Comparison of ENCODE assay signal across 18 mouse cellular contexts in genomic region chr5:88840080-88840798, GRCm38 (mm10). TPM values are rescaled to one million over a fixed set of nuclear protein-coding genes. Genes with fewer than 3 reads are reported as not detected.
"Had no signal": no experiment of that assay in that cellular context is flagged by ENCODE, and none has a peak within 500 bp of the region (broad histone marks: within the 10 kb centered on the region; RNA-seq: fewer than 3 reads in every experiment).

No protein-coding gene starts in this region.

- ATAC-seq: liver, postnatal 0 days; lung, postnatal 0 days; midbrain, embryonic 13.5 days; midbrain, embryonic 15.5 days had no signal

- H3K4me3 ChIP-seq: lung, embryonic 15.5 days; megakaryocyte, embryonic 14.5 days; midbrain, embryonic 13.5 days; midbrain, embryonic 15.5 days; neural tube, embryonic 12.5 days had no signal

- H3K4me1 ChIP-seq: lung, embryonic 15.5 days; megakaryocyte, embryonic 14.5 days; midbrain, embryonic 13.5 days; midbrain, embryonic 15.5 days; neural tube, embryonic 12.5 days had no signal

- H3K36me3 ChIP-seq: lung, embryonic 15.5 days; midbrain, embryonic 13.5 days; midbrain, embryonic 15.5 days; neural tube, embryonic 12.5 days had no signal

- H3K4me2 ChIP-seq: lung, embryonic 15.5 days; midbrain, embryonic 11.5 days; midbrain, embryonic 13.5 days; midbrain, embryonic 15.5 days; neural tube, embryonic 12.5 days had no signal

- H3K27ac ChIP-seq: lung, embryonic 15.5 days; macrophage; midbrain, embryonic 13.5 days; midbrain, embryonic 15.5 days; neural tube, embryonic 12.5 days had no signal

- H3K27me3 ChIP-seq: lung, embryonic 15.5 days; megakaryocyte, embryonic 14.5 days; midbrain, embryonic 13.5 days; midbrain, embryonic 15.5 days; neural tube, embryonic 12.5 days had no signal

- H3K9me3 ChIP-seq: lung, embryonic 15.5 days; megakaryocyte, embryonic 14.5 days; midbrain, embryonic 13.5 days; midbrain, embryonic 15.5 days; neural tube, embryonic 12.5 days had no signal

- H3K9ac ChIP-seq: liver, postnatal 0 days; lung, embryonic 15.5 days; midbrain, embryonic 13.5 days; midbrain, embryonic 15.5 days; neural tube, embryonic 12.5 days had no signal

- DNase-seq: liver, postnatal 0 days; lung, adult 2 months; lung, postnatal 14 days; lung, postnatal 36 days; right cerebral cortex, postnatal 14 days; spleen, adult 18-20 months; thymus, adult 18-20 months; thymus, postnatal 14 days; thymus, postnatal 36 days had no signal

RNA-seq across cellular contexts. Expression of gene Slc4a4, which starts 46.4 kb away (rescaled TPM):
- total RNA-seq: monocyte, adult 5-6 weeks had no signal
- polyA plus RNA-seq: macrophage had no signal
